Mouse (Mus musculus): ENCODE data around the gene Plekho2. TPM values are rescaled to one million over a fixed set of nuclear protein-coding genes. Genes with fewer than 3 reads are reported as not detected.

Plekho2 gene
- total and polyA plus RNA-seq, 2 experiments from 2014 or later, result 8.3 to 21.0 TPM

DNA sequence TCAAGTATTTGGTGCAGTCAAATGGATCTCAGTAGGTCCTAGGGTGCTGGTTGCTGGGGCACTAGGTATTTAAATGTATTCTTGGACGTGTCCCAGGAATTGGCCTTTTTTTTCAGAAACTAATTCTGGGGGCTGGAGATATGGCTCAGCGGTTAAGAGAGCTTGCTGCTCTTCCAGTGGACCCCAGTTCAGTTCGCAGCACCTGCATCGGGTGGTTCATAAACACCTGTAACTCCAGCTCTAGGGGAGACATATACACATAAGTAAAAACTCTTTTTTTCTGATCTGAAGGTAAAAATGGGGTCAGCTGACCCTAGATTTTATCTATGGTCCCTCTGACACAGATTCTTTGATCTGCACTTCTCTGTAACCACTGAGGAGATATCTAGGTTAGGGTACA lies 41.4 kb upstream of the Plekho2 start:
- 85% methylated on average over 4 of the region's 4 CpGs for WGBS
- Histone ChIP-seq H3K4me2 (ENCODE audit: low read depth, low read length) (no peak overlapping the region), H3K4me1 (ENCODE audit: control insufficient read depth, insufficient read depth) (no peaks in the 10 kb centered on the region), H3K9ac (replicated peaks; ENCODE audit: low read depth, low read length) (no peak overlapping the region), H3K27me3 (ENCODE audit: control insufficient read depth, insufficient read depth, low read length) (no peaks in the 10 kb centered on the region), H3K4me3 (ENCODE audit: low read depth, low read length) (no peak overlapping the region), H3K9me3 (replicated peaks; ENCODE audit: control insufficient read depth, low read length) (no peaks in the 10 kb centered on the region), H3K36me3 (replicated peaks; ENCODE audit: control insufficient read depth, insufficient read depth, low read length) (no peaks in the 10 kb centered on the region), H3K27ac (ENCODE audit: low read depth) (no peak overlapping the region)
- DNase-seq (ENCODE audit: low spot score) (no peak), ATAC-seq (ENCODE audit: insufficient read depth, low read depth) (no peak)
- TF ChIP-seq CTCF (IDR thresholded peaks at IDR 0.05; ENCODE audit: low read depth), result no peak

DNA sequence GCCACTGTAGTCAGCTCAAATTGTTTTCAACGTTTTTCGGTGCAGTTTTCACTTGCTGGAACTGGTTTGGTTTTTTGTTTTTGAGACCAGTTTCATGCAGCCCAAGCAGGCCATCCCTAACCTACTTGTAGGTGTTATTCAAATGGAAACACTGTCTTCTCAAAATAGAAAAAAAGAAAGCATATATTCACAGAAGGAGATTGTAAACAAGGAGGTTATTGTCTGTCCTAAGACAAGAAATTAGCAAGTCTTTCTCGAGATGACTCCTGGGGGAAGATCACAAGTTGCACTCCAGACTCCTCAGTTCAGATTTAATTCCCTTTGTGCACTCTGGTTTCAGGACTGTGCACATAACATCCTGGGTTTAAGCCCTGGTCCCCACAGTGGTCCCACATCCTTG lies 39.5 kb upstream of the Plekho2 start:
- Histone ChIP-seq H3K4me1 (ENCODE audit: control insufficient read depth, insufficient read depth) (no peaks in the 10 kb centered on the region), H3K4me3 (ENCODE audit: low read depth, low read length) (no peak overlapping the region), H3K36me3 (replicated peaks; ENCODE audit: control insufficient read depth, insufficient read depth, low read length) (no peaks in the 10 kb centered on the region), H3K27ac (ENCODE audit: low read depth) (no peak overlapping the region), H3K4me2 (ENCODE audit: low read depth, low read length) (no peak overlapping the region), H3K27me3 (ENCODE audit: control insufficient read depth, insufficient read depth, low read length) (no peaks in the 10 kb centered on the region), H3K9me3 (replicated peaks; ENCODE audit: control insufficient read depth, low read length) (no peaks in the 10 kb centered on the region), H3K9ac (replicated peaks; ENCODE audit: low read depth, low read length) (no peak overlapping the region)
- ATAC-seq (ENCODE audit: insufficient read depth, low read depth) (no peak), DNase-seq (ENCODE audit: low spot score) (no peak)
- WGBS, result 60% methylated on average over 3 of the region's 3 CpGs
- TF ChIP-seq EP300 (IDR thresholded peaks at IDR 0.05; ENCODE audit: low read depth), result no peak
- no peak for TF ChIP-seq CTCF (IDR thresholded peaks at IDR 0.05; ENCODE audit: low read depth)

DNA sequence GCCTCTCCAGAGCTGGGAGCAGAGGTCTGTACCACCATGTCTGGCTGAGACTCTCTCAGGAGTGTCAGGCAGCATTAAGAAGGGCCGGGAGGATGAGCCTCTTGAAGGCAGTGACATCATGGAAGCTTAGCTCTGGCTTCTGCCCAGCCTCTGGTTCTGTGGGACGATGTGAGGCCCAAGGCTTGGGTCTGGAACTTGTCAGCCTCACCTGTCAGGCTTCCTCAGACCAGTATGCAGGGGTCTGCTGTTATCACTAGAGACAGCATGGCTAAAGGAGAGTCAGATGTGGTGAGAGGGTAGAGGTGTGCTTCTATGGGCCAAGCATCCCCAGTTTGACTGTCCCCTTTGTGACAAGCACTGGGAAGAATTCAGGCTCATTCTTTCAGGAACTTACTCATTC lies 33.3 kb upstream of the Plekho2 start:
- Histone ChIP-seq H3K4me1 (ENCODE audit: control insufficient read depth, insufficient read depth) (peaks cover 4% of the 10 kb centered on the region; the same call in 1 of the 2 replicates), H3K27me3 (ENCODE audit: control insufficient read depth, insufficient read depth, low read length) (no peaks in the 10 kb centered on the region), H3K9me3 (replicated peaks; ENCODE audit: control insufficient read depth, low read length) (no peaks in the 10 kb centered on the region), H3K4me2 (ENCODE audit: low read depth, low read length) (no peak overlapping the region), H3K27ac (ENCODE audit: low read depth) (no peak overlapping the region), H3K4me3 (ENCODE audit: low read depth, low read length) (no peak overlapping the region), H3K36me3 (replicated peaks; ENCODE audit: control insufficient read depth, insufficient read depth, low read length) (no peaks in the 10 kb centered on the region), H3K9ac (replicated peaks; ENCODE audit: low read depth, low read length) (no peak overlapping the region)
- DNase-seq (ENCODE audit: low spot score) (peak; percentile 23), ATAC-seq (ENCODE audit: insufficient read depth, low read depth) (peak; percentile 57)
- 17% methylated on average over 2 of the region's 2 CpGs for WGBS
- TF ChIP-seq EP300 (IDR thresholded peaks at IDR 0.05; ENCODE audit: low read depth) (no peak), CTCF (IDR thresholded peaks at IDR 0.05; ENCODE audit: low read depth) (no peak)

DNA sequence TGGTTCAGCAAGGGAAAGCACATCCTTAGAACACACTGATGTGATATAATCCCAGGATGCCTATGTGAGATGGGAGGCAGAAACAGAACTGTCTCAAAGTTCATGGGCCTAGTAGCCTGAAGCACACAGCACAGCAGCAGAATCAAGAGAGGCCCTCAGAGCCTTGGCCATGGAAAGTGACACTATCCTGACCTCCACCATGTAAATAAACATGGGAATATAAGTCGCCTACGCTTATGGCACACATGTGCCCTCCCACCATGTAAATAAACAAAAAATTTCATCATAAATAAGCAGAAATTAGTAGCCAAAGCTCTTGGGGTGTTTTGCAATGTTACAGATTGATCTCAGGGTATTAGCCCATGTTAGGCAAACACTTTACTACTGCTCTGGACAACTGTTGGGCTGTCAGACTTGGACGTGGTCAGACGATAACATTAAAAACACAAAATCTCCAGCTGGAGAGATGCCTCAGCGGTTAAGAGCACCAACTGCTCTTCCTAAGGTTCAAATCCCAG lies 32.2 kb upstream of the Plekho2 start:
- DNase-seq (ENCODE audit: low spot score), result no peak
- no peak overlapping the region for H3K9ac ChIP-seq (replicated peaks; ENCODE audit: low read depth, low read length)
- H3K9me3 ChIP-seq (replicated peaks; ENCODE audit: control insufficient read depth, low read length), result no peaks in the 10 kb centered on the region
- 79% methylated on average over 5 of the region's 5 CpGs for WGBS
- no peak overlapping the region for H3K4me3 ChIP-seq (ENCODE audit: low read depth, low read length)
- H3K4me1 ChIP-seq (ENCODE audit: control insufficient read depth, insufficient read depth), result peaks cover 4% of the 10 kb centered on the region; the same call in 1 of the 2 replicates
- H3K27ac ChIP-seq (ENCODE audit: low read depth), result no peak overlapping the region
- H3K4me2 ChIP-seq (ENCODE audit: low read depth, low read length), result no peak overlapping the region
- H3K36me3 ChIP-seq (replicated peaks; ENCODE audit: control insufficient read depth, insufficient read depth, low read length), result no peaks in the 10 kb centered on the region
- no peak for TF ChIP-seq EP300 (IDR thresholded peaks at IDR 0.05; ENCODE audit: low read depth)
- TF ChIP-seq CTCF (IDR thresholded peaks at IDR 0.05; ENCODE audit: low read depth), result no peak
- ATAC-seq (ENCODE audit: insufficient read depth, low read depth), result no peak
- H3K27me3 ChIP-seq (ENCODE audit: control insufficient read depth, insufficient read depth, low read length), result no peaks in the 10 kb centered on the region

DNA sequence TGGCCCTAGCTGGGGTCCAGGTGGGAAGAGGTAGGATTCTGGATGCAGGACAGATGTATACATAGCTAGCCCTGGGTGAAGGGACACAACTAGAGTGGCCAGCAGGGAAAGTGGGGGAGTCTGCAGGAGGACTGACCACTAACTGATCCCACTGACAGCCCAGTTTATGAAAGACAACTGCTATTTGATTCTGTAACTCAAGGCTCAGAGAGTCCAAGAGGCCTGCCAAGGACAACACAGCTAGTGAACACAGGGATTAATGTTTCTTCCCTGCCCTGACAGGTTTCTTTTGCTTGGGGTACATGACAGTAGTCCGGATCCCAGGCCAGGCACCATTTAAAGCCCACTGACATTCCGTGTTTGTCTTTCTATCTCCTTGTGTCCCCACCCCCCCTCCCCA lies 27.3 kb upstream of the Plekho2 start:
- 49% methylated on average over 2 of the region's 2 CpGs for WGBS
- Histone ChIP-seq H3K4me2 (ENCODE audit: low read depth, low read length) (no peak overlapping the region), H3K27ac (ENCODE audit: low read depth) (0 out of 2 replicates have a peak overlapping the region, but pooled peaks have one; percentile 20)

More for the DNA sequence above, 27.3 kb upstream of the Plekho2 start:
- Histone ChIP-seq H3K9ac (replicated peaks; ENCODE audit: low read depth, low read length) (no peak overlapping the region), H3K36me3 (replicated peaks; ENCODE audit: control insufficient read depth, insufficient read depth, low read length) (no peaks in the 10 kb centered on the region), H3K9me3 (replicated peaks; ENCODE audit: control insufficient read depth, low read length) (no peaks in the 10 kb centered on the region), H3K4me1 (ENCODE audit: control insufficient read depth, insufficient read depth) (no peaks in the 10 kb centered on the region), H3K4me3 (ENCODE audit: low read depth, low read length) (no peak overlapping the region), H3K27me3 (ENCODE audit: control insufficient read depth, insufficient read depth, low read length) (no peaks in the 10 kb centered on the region)
- ATAC-seq (ENCODE audit: insufficient read depth, low read depth), result no peak
- DNase-seq (ENCODE audit: low spot score), result no peak
- TF ChIP-seq EP300 (IDR thresholded peaks at IDR 0.05; ENCODE audit: low read depth) (no peak), CTCF (IDR thresholded peaks at IDR 0.05; ENCODE audit: low read depth) (no peak)

Measured in heart, postnatal 0 days (tissue).